Mouse (Mus musculus) heart, embryonic 11.5 days (tissue): Measurements from ENCODE around the gene Mtr. TPM values are rescaled to one million over a fixed set of nuclear protein-coding genes. Genes with fewer than 3 reads are reported as not detected.

Experiments used
- ATAC-seq: fragments of 200-750 bp; cut with Nextera tagmentation; replicated peaks from 2 replicates; pipeline ENCODE4 v1.8.0; 2017; ENCODE audit warnings: moderate library complexity; ENCODE audit not compliant: insufficient number of reproducible peaks, low FRiP score, low TSS enrichment
- H3K27ac ChIP-seq: fragments of 300-500 bp; sonication (generic); 2 replicates; pipeline ENCODE4 v1.5.1; 2014; ENCODE audit warnings: mild to moderate bottlenecking, low read depth, low read length
- H3K27me3 ChIP-seq: fragments of 300-500 bp; sonication (generic); 2 replicates; pipeline ENCODE4 v1.6.1; 2014; ENCODE audit warnings: mild to moderate bottlenecking, low read length, mixed read lengths; ENCODE audit not compliant: control insufficient read depth, insufficient read depth
- H3K36me3 ChIP-seq: fragments of 300-500 bp; sonication (generic); 2 replicates; pipeline ENCODE4 v1.6.1; 2014; ENCODE audit warnings: mild to moderate bottlenecking, low read length, moderate library complexity, mixed read lengths; ENCODE audit not compliant: control insufficient read depth, insufficient read depth
- H3K4me1 ChIP-seq: fragments of 300-500 bp; sonication (generic); 2 replicates; pipeline ENCODE4 v1.6.1; 2014; ENCODE audit warnings: low read length; ENCODE audit not compliant: control insufficient read depth, insufficient read depth
- H3K4me2 ChIP-seq: fragments of 300-500 bp; sonication (generic); 2 replicates; pipeline ENCODE4 v1.6.1; 2014; ENCODE audit warnings: mild to moderate bottlenecking, moderate library complexity
- H3K4me3 ChIP-seq: fragments of 300-500 bp; sonication (generic); 2 replicates; pipeline ENCODE4 v1.5.1; 2014; ENCODE audit warnings: low read depth, low read length
- H3K9ac ChIP-seq: fragments of 300-500 bp; sonication (generic); 2 replicates; pipeline ENCODE4 v1.6.1; 2014; ENCODE audit warnings: mild to moderate bottlenecking, low read depth, low read length, moderate library complexity
- H3K9me3 ChIP-seq: fragments of 300-500 bp; sonication (generic); replicated peaks from 2 replicates; pipeline ENCODE4 v1.6.1; 2016; ENCODE audit warnings: low read length; ENCODE audit not compliant: control insufficient read depth
- WGBS: fragments of 180-500 bp; shearing (Covaris S2); extraction: QIAGEN DNeasy Blood & Tissue Kit; methylation state at CpG from one replicate; pipeline ENCODE4 v1.1.7; 2014; ENCODE audit not compliant: insufficient replicate concordance; 5-methylcytosine and 5-hydroxymethylcytosine counted together
- polyA plus RNA-seq: library from polyadenylated mRNA; unstranded; fragments of >200 nt; fragmentation: Nextera tagmentation; extraction: Ambion mirVana; gene quantifications from 2 replicates; pipeline ENCODE4 v1.2.1, GENCODE M21; 2014

The Mtr gene
- polyA plus RNA-seq, 1 experiment from 2014 or later: 17.7 TPM

GRCm38 (mm10) chr13:12227606-12228005 lies 30.3 kb downstream of the Mtr start:
- Histone ChIP-seq H3K4me2 (no peak overlapping the region), H3K27me3 (no peaks in the 10 kb centered on the region), H3K4me1 (no peaks in the 10 kb centered on the region), H3K9ac (no peak overlapping the region), H3K9me3 (no peaks in the 10 kb centered on the region), H3K36me3 (peaks cover 21% of the 10 kb centered on the region), H3K4me3 (no peak overlapping the region), H3K27ac (no peak overlapping the region)
- ATAC-seq: no peak
- 79% methylated on average over 5 of the region's 5 CpGs for WGBS

GRCm38 (mm10) chr13:12218603-12219002 lies 39.3 kb downstream of the Mtr start:
- no peak overlapping the region for H3K27ac ChIP-seq
- no peak overlapping the region for H3K9ac ChIP-seq
- no peak overlapping the region for H3K4me3 ChIP-seq
- no peaks in the 10 kb centered on the region for H3K9me3 ChIP-seq
- H3K4me2 ChIP-seq: no peak overlapping the region
- 0 out of 2 replicates have a peak, but pooled peaks cover 6% of the 10 kb centered on the region for H3K4me1 ChIP-seq
- WGBS: 86% methylated on average over 14 of the region's 14 CpGs
- no peaks in the 10 kb centered on the region for H3K27me3 ChIP-seq
- H3K36me3 ChIP-seq: peaks cover 18% of the 10 kb centered on the region
- ATAC-seq: no peak

- Histone ChIP-seq H3K27ac (no peak overlapping the region), H3K36me3 (peaks cover 8% of the 10 kb centered on the region; the same call in 1 of the 2 replicates), H3K9me3 (no peaks in the 10 kb centered on the region), H3K4me2 (no peak overlapping the region), H3K4me1 (peaks cover 12% of the 10 kb centered on the region; the same call in 1 of the 2 replicates), H3K4me3 (no peak overlapping the region), H3K27me3 (no peaks in the 10 kb centered on the region), H3K9ac (no peak overlapping the region)
- WGBS: 54% methylated on average over 5 of the region's 5 CpGs
- no peak for ATAC-seq
Observed at GRCm38 (mm10) chr13:12214922-12215321, 43.0 kb downstream of the Mtr start.

GRCm38 (mm10) chr13:12211058-12211457 lies 46.9 kb downstream of the Mtr start:
- H3K9me3 ChIP-seq: no peaks in the 10 kb centered on the region
- H3K36me3 ChIP-seq: peaks cover 7% of the 10 kb centered on the region; the same call in 1 of the 2 replicates
- ATAC-seq: no peak; the same call in 1 of the 2 replicates
- peaks cover 12% of the 10 kb centered on the region; the same call in 1 of the 2 replicates for H3K4me1 ChIP-seq
- H3K4me3 ChIP-seq: no peak overlapping the region
- H3K9ac ChIP-seq: 0 out of 2 replicates have a peak overlapping the region, but pooled peaks have one; percentile 28
- 51% methylated on average over 2 of the region's 2 CpGs for WGBS
- H3K27ac ChIP-seq: 0 out of 2 replicates have a peak overlapping the region, but pooled peaks have one; percentile 29
- no peak overlapping the region for H3K4me2 ChIP-seq
- H3K27me3 ChIP-seq: no peaks in the 10 kb centered on the region

- H3K36me3 ChIP-seq: peaks cover 7% of the 10 kb centered on the region; the same call in 1 of the 2 replicates
- peaks cover 12% of the 10 kb centered on the region; the same call in 1 of the 2 replicates for H3K4me1 ChIP-seq
- no peaks in the 10 kb centered on the region for H3K27me3 ChIP-seq
- H3K4me2 ChIP-seq: no peak overlapping the region
- H3K9me3 ChIP-seq: no peaks in the 10 kb centered on the region
- WGBS: 72% methylated on average over 10 of the region's 10 CpGs
- no peak overlapping the region for H3K27ac ChIP-seq
- ATAC-seq: 0 out of 2 replicates have a peak, but pooled peaks have one; percentile 42
- no peak overlapping the region for H3K4me3 ChIP-seq
- H3K9ac ChIP-seq: no peak overlapping the region
Observed at GRCm38 (mm10) chr13:12210023-12210762, 47.7 kb downstream of the Mtr start.

GRCm38 (mm10) chr13:12200372-12200771 lies 57.5 kb downstream of the Mtr start:
- Histone ChIP-seq H3K4me3 (no peak overlapping the region), H3K4me1 (no peaks in the 10 kb centered on the region; the same call in 1 of the 2 replicates), H3K27ac (no peak overlapping the region), H3K9me3 (no peaks in the 10 kb centered on the region), H3K4me2 (no peak overlapping the region), H3K27me3 (no peaks in the 10 kb centered on the region), H3K36me3 (peaks cover 16% of the 10 kb centered on the region; the same call in 1 of the 2 replicates), H3K9ac (no peak overlapping the region)
- ATAC-seq: no peak
- WGBS: 67% methylated on average over 5 of the region's 5 CpGs

GRCm38 (mm10) chr13:12198486-12198885 lies 59.4 kb downstream of the Mtr start:
- Histone ChIP-seq H3K9ac (no peak overlapping the region), H3K4me1 (no peaks in the 10 kb centered on the region; the same call in 1 of the 2 replicates), H3K27ac (no peak overlapping the region), H3K9me3 (no peaks in the 10 kb centered on the region), H3K4me3 (no peak overlapping the region), H3K4me2 (no peak overlapping the region), H3K27me3 (no peaks in the 10 kb centered on the region), H3K36me3 (peaks cover 24% of the 10 kb centered on the region)
- ATAC-seq: no peak
- 93% methylated on average over 2 of the region's 2 CpGs for WGBS

- no peak overlapping the region for H3K27ac ChIP-seq
- no peaks in the 10 kb centered on the region for H3K9me3 ChIP-seq
- no peak overlapping the region for H3K9ac ChIP-seq
- no peak overlapping the region for H3K4me2 ChIP-seq
- 85% methylated on average over 4 of the region's 4 CpGs for WGBS
- H3K4me3 ChIP-seq: no peak overlapping the region
- ATAC-seq: no peak
- peaks cover 31% of the 10 kb centered on the region for H3K36me3 ChIP-seq
- no peaks in the 10 kb centered on the region for H3K27me3 ChIP-seq
- no peaks in the 10 kb centered on the region; the same call in 1 of the 2 replicates for H3K4me1 ChIP-seq
Observed at GRCm38 (mm10) chr13:12196861-12197260, 61.1 kb downstream of the Mtr start.
